Mouse (Mus musculus) right cerebral cortex, postnatal 4 days (tissue): Measurements from ENCODE around the gene Map4k4.

ENCODE experiments used
- DNase-seq: peaks from one replicate; pipeline ENCODE4 v3.0.0-alpha.2; 2022

Gene Map4k4

GRCm38 (mm10) chr1:39900181-39901005 lies at the start of gene Map4k4:
TSS of gene Map4k4 (plus strand) at chr1:39900913.
- DNase-seq, result peak; percentile 77

DNA sequence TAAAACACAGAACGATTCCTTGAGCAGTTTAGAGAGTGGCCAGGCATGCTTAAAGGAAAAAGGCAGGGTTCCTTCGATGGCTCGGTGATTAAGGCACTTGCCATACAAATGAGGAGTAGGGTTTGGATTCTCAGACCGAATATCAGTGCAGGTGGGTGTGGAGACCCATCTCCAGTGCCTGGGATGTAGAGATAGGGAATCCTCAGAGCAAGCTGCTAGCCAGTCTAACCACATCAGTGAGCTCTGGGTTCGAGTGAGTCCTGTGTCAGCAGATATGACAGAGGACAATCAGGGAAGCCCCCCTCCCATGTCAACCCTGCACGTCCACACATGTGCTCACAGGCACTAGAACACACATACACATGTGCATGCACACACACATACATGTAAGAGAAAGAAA lies 44.8 kb upstream of the Map4k4 start:
- DNase-seq, result no peak

GRCm38 (mm10) chr1:39856795-39857447 lies 43.8 kb upstream of the Map4k4 start:
- no peak for DNase-seq

DNA sequence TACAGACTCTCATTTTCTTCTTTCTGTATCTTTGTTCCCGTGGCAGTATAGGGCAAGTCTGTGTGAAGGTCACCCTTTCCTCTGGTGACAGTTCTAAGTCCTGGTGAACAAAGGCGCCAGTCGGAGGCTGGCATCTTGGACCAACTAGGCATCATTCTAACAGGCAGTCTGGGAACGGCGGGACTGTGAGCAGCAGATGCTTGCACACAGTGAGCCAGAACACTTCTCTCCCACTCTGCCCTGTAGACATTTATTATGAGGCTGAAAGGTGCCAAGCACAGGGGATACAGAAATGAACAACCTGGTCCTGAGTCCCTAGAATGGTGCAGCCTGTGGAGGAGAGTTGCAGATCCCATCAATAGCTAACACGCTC lies 43.3 kb upstream of the Map4k4 start:
- DNase-seq, result no peak

GRCm38 (mm10) chr1:39859213-39859612 lies 41.5 kb upstream of the Map4k4 start:
- no peak for DNase-seq

- DNase-seq, result no peak
Observed at GRCm38 (mm10) chr1:39866367-39867141, 34.2 kb upstream of the Map4k4 start.

DNA sequence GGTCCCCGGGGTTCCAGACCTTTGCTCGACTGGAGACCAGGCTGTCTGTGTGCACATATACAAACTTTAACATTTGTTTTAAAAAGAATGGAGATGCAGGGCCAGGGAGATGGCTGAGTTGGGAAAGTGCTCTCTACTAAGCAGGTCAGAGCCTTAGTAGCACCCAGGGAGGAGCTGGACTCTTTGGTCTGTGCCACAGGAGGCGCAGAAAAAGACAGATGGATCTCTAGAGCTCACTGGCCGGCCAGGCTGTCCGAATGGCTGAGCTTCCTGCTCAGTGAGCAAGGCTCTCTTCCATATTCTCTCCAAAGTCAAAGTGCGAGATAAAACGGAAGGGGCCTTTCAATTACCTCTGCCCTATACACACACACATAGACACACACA lies 33.6 kb upstream of the Map4k4 start:
- no peak for DNase-seq

DNA sequence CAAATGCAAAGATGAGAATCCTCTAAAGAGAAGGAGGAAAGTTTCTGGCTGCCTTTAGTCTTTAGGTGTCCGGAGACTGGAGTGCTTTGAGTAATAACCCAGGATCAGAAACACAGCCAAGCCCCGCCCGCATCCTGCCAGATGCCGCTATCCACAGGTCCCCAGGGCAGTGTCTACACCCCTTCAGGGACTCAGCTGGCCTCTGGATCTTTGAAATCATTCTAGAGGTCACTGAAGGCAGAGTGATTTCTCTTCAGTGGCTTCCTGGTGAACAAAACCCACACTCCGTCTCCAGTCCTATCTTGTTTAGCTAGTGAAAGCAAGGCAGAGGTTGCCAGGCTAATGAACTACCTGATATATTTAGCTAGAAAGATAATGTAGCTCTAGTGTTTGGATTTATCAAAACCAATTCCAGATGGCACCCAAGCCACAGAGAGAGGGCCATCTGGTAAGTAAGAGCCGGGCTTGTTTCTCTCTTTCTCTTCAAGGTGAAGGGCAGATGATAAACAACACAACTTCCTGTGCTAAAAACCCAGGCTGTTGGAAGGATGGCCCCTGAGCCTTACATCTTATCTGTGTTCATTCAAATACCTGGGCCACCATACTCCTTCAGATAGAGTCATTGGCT lies 32.6 kb upstream of the Map4k4 start:
- DNase-seq, result no peak

GRCm38 (mm10) chr1:39868825-39869571 lies 31.7 kb upstream of the Map4k4 start:
- DNase-seq, result no peak

- DNase-seq, result no peak
Observed at GRCm38 (mm10) chr1:39869721-39870201, 31.0 kb upstream of the Map4k4 start.

GRCm38 (mm10) chr1:39877981-39878380 lies 22.7 kb upstream of the Map4k4 start:
- no peak for DNase-seq

DNA sequence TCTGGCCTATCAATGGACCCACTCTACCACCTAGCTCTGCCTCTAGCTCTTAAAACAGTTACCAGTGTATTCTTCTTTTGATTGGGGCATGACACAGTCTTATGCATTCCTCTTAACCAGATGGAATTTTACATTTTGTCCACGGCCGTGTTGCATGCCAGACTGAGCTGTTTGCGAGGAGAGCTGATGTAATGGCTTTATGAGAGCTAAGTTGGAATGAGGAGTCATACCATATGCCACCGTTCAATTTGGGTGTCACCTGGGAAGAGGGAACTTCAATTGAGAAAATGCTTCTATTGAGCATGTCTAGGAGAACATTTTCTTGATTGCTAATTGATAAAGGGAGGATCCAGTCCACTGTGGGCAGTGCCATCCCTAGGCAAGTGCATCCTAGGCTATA lies 18.2 kb upstream of the Map4k4 start:
- DNase-seq, result no peak

DNA sequence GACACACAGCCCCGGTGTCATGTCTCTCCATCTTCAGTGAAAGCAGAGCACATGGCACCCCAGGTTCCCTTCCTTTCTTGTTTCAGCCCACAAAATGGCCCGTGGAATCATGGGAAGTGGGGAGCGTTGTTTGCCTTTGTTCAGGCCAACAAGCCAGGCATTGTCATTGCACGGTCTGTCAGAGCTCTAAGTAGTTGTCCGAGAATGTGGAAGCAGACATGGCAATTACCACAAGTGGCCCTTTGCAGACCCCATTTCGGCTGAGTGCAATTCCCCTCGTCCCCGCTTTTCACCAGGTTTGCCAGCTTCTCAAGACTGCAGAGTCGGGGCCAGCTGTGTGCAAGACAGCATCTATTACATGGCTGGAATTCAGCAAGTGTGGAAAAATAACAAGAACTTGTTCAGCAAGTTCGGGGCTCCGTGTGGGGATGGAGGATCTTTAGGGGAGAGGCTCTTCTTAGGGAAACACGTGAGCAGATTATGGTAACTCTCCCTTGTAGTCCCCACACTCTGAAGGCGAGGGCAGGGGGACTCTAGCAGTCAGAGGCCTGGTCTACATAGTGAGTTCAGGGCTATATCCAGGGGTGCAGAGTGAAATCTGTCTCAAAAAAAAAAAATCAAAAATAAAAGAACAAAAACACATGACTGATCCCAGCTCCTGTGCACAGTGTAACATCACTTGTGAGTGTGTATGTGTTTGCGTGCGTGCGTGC lies 15.8 kb upstream of the Map4k4 start:
- no peak for DNase-seq

DNA sequence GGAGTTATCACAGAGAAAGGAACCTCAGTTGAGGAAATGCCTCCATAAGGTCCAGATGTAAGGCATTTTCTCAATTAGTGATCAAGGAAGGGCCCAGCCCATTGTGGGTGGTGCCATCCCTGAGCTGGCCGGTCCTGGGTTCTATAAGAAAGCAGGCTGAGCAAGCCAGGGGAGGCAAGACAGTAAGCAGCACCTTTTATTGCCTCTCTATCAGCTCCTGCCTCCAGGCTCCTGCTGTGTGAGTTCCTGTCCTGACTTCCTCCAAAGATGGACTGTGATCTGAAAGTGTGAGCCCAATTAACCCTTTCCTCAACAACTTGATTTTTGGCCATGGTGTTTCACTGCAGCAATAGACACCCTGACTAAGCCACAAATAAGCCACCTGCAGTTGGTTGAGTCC lies 12.7 kb upstream of the Map4k4 start:
- no peak for DNase-seq

DNA sequence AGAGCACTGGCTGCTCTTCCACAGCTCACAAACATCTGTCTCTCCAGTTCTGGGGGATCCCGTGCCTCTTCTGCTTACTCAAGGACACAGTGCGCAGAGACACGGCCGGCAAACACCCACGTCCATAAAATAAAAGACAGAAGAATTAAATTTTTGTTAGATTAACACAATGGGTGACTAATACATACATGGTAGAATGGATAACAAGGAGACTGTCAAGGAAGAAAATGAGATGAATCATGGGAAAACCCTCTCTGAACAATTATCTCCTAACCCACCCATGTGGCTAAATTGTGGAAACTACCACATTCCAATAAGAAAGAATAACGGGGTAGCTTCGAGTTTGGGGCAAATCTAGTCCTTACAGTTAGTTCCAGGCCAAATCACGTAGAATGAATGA lies 11.3 kb upstream of the Map4k4 start:
- no peak for DNase-seq

DNA sequence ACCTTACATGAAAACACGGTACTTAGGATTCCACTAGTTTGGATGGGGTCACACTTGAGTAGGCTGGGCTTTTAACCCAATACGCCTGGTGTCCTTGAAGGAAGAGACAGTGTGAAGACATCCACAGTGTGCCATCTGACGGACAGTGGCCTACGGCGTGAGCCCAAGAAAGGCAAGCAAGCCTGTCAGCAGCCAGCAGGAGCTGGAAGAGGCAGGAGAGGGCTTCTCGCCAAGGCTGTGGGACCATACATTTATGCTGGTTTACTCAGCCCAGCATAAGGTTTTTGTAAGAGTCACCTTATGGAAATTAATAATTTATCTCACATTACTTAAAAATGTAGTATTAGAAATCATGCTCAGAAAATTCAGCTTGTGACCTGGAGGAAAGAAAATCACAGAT lies 10.7 kb upstream of the Map4k4 start:
- DNase-seq, result no peak

- no peak for DNase-seq
Observed at GRCm38 (mm10) chr1:39893153-39893880, 7.4 kb upstream of the Map4k4 start.

DNA sequence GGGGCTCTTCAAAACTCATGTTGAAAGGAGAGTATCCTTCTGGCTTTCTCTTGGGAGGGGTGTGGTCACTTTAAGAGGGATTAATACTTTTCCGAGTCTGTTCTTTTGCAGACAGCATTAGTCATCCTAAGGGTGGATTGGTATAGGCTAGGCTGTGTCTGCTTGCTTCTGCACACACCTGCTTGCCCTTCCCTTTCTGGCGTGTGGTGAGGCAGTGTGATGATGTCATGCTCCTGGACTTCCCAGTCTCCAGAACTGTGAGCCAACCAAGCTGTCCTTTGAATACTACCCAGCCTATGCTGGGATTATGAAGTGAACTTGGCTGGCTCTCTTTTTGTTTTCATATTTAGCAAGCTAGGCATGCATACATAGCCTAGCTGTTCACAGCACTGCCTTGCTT lies 5.6 kb upstream of the Map4k4 start:
- DNase-seq, result no peak

GRCm38 (mm10) chr1:39895506-39895905 lies 5.2 kb upstream of the Map4k4 start:
- DNase-seq, result no peak

DNA sequence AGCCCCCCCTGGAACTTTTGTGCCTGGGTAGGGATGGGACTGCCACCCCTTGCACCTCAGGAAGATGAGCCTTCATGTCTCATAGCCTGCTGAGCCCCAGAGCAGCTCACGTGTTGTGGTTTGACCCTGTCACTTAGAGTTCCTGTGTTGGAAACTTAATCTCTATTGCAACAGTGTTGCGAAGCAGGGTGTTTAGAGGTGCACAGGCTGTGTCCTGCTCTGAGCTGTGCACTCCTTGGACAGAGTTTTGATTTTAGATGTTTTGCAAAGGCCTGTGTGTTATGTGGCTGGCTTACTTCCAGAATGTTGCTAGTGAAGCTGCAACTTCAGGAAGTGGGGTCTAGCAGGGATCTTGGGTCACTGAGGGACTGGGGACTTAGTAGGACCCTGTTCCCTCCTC lies 4.1 kb upstream of the Map4k4 start:
- no peak for DNase-seq

- DNase-seq, result no peak
Observed at GRCm38 (mm10) chr1:39898686-39899085, 2.0 kb upstream of the Map4k4 start.
